Mouse (Mus musculus) intestine, postnatal 0 days (tissue): ENCODE results near the gene Edn1. TPM values are rescaled to one million over a fixed set of nuclear protein-coding genes. Genes with fewer than 3 reads are reported as not detected.

Source experiments
- ATAC-seq: fragments of 200-750 bp; cut with Nextera tagmentation; 2 replicates; pipeline ENCODE4 v1.8.0; 2017; ENCODE audit warnings: mild to moderate bottlenecking, moderate TSS enrichment, moderate library complexity
- H3K27ac ChIP-seq: fragments of 300-500 bp; sonication (generic); 2 replicates; pipeline ENCODE4 v1.5.1; 2014; ENCODE audit warnings: mild to moderate bottlenecking, low read depth, low read length, moderate library complexity
- H3K27me3 ChIP-seq: fragments of 300-500 bp; sonication (generic); replicated peaks from 2 replicates; pipeline ENCODE4 v1.6.1; 2014; ENCODE audit warnings: low read length, mixed read lengths; ENCODE audit not compliant: control insufficient read depth, insufficient read depth
- H3K36me3 ChIP-seq: fragments of 300-500 bp; sonication (generic); 2 replicates; pipeline ENCODE4 v1.6.1; 2014; ENCODE audit warnings: mild to moderate bottlenecking, moderate library complexity; ENCODE audit not compliant: control insufficient read depth, insufficient read depth
- H3K4me1 ChIP-seq: fragments of 300-500 bp; sonication (generic); replicated peaks from 2 replicates; pipeline ENCODE4 v1.6.1; 2014; ENCODE audit warnings: antibody characterized with exemption, low read length, mixed read lengths; ENCODE audit not compliant: control insufficient read depth, insufficient read depth
- H3K4me2 ChIP-seq: fragments of 300-500 bp; sonication (generic); replicated peaks from 2 replicates; pipeline ENCODE4 v1.6.1; 2014; ENCODE audit warnings: low read depth, mild to moderate bottlenecking, moderate library complexity
- H3K4me3 ChIP-seq: fragments of 300-500 bp; sonication (generic); 2 replicates; pipeline ENCODE4 v1.5.1; 2014; ENCODE audit warnings: low read depth, low read length
- H3K9ac ChIP-seq: fragments of 300-500 bp; sonication (generic); 2 replicates; pipeline ENCODE4 v1.6.1; 2014; ENCODE audit warnings: mild to moderate bottlenecking, low read depth, low read length
- H3K9me3 ChIP-seq: fragments of 300-500 bp; sonication (generic); 2 replicates; pipeline ENCODE4 v1.6.1; 2016; ENCODE audit warnings: mixed run types; ENCODE audit not compliant: control insufficient read depth
- CTCF ChIP-seq: sonication (generic); IDR thresholded peaks from 2 replicates; pipeline ENCODE4 v1.5.1; 2016; ENCODE audit warnings: low read depth, mild to moderate bottlenecking, control low read depth, antibody characterized with exemption, moderate library complexity
- WGBS: fragments of 180-500 bp; shearing (Covaris S2); extraction: QIAGEN DNeasy Blood & Tissue Kit; methylation state at CpG from one replicate; pipeline ENCODE4 v1.1.7; 2014; 5-methylcytosine and 5-hydroxymethylcytosine counted together
- polyA plus RNA-seq: library from polyadenylated mRNA; unstranded; fragments of >200 nt; fragmentation: Nextera tagmentation; extraction: Ambion mirVana; gene quantifications from 2 replicates; pipeline ENCODE4 v1.2.1, GENCODE M21; 2015

Gene Edn1
- polyA plus RNA-seq, 1 experiment from 2014 or later, result 4.4 TPM

GRCm38 (mm10) chr13:42298766-42299165 lies 2.5 kb upstream of the Edn1 start:
- Histone ChIP-seq H3K9me3 (no peaks in the 10 kb centered on the region), H3K27me3 (no peaks in the 10 kb centered on the region), H3K4me3 (no peak overlapping the region), H3K27ac (no peak overlapping the region), H3K4me1 (0 out of 2 replicates have a peak, but pooled peaks cover 3% of the 10 kb centered on the region), H3K36me3 (no peaks in the 10 kb centered on the region), H3K4me2 (no peak overlapping the region), H3K9ac (no peak overlapping the region)
- TF ChIP-seq CTCF, result no peak
- no peak for ATAC-seq

GRCm38 (mm10) chr13:42300567-42300966 lies 709 bp upstream of the Edn1 start:
- Histone ChIP-seq H3K36me3 (0 out of 2 replicates have a peak, but pooled peaks cover 3% of the 10 kb centered on the region), H3K27ac (no peak overlapping the region), H3K27me3 (no peaks in the 10 kb centered on the region), H3K4me3 (peak overlapping the region; percentile 52), H3K4me1 (0 out of 2 replicates have a peak, but pooled peaks cover 3% of the 10 kb centered on the region), H3K9me3 (no peaks in the 10 kb centered on the region), H3K4me2 (peak overlapping the region; percentile 85), H3K9ac (no peak overlapping the region)
- WGBS, result 5% methylated on average over 11 of the region's 11 CpGs
- ATAC-seq, result no peak
- TF ChIP-seq CTCF, result peak; percentile 94

GRCm38 (mm10) chr13:42301961-42302861 lies 935 bp downstream of the Edn1 start:
- Histone ChIP-seq H3K4me1 (0 out of 2 replicates have a peak, but pooled peaks cover 9% of the 10 kb centered on the region), H3K4me3 (peak overlapping the region; percentile 52), H3K4me2 (peak overlapping the region; percentile 85), H3K27me3 (no peaks in the 10 kb centered on the region), H3K36me3 (0 out of 2 replicates have a peak, but pooled peaks cover 3% of the 10 kb centered on the region), H3K9me3 (no peaks in the 10 kb centered on the region), H3K27ac (no peak overlapping the region), H3K9ac (peak overlapping the region; percentile 28; the same call in 1 of the 2 replicates)
- 13% methylated on average over 27 of the region's 27 CpGs for WGBS
- no peak for ATAC-seq
- peak; percentile 71 for TF ChIP-seq CTCF

DNA sequence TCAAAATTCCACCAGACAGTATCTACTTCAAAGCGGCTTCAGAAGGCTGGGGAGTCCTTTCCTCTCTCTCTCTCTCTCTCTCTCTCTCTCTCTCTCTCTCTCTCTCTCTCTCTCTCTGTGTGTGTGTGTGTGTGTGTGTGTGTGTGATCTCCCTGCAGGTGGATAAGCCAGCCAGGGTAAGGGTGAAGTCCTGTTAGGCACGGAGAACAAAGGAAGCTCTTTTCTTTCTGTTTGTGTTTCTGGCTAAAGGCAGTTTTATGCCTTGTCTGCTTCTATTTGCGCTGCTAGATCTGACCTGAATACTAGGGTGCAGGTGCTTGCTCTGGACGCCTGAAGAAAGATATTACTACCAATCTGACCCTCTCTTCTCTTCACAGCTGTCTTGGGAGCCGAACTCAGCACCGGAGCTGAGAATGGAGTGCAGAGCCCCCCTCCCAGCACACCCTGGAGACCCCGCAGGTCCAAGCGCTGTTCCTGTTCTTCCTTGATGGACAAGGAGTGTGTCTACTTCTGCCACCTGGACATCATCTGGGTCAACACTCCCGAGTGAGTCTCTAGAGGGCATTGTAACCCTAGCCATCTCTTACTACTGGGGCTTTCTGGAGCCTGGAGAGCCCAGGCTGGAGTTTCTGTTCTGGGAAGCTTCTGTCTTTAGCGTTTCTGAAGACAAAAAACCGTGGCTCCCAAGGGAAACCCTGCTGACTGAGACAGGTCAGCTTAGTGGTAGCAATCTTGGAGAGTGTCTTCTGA lies 2.1 kb downstream of the Edn1 start:
- Histone ChIP-seq H3K9ac (peak overlapping the region; percentile 26; the same call in 1 of the 2 replicates), H3K36me3 (0 out of 2 replicates have a peak, but pooled peaks cover 3% of the 10 kb centered on the region), H3K9me3 (no peaks in the 10 kb centered on the region), H3K4me2 (peak overlapping the region; percentile 85), H3K27ac (no peak overlapping the region), H3K4me1 (0 out of 2 replicates have a peak, but pooled peaks cover 9% of the 10 kb centered on the region), H3K4me3 (peak overlapping the region; percentile 52), H3K27me3 (no peaks in the 10 kb centered on the region)
- peak; percentile 79 for TF ChIP-seq CTCF
- 26% methylated on average over 11 of the region's 11 CpGs for WGBS
- peak; percentile 53; the same call in 1 of the 2 replicates for ATAC-seq

GRCm38 (mm10) chr13:42304139-42304538 lies 2.9 kb downstream of the Edn1 start:
- 57% methylated on average over 8 of the region's 8 CpGs for WGBS
- Histone ChIP-seq H3K9me3 (no peaks in the 10 kb centered on the region), H3K4me1 (0 out of 2 replicates have a peak, but pooled peaks cover 9% of the 10 kb centered on the region), H3K9ac (no peak overlapping the region), H3K27ac (no peak overlapping the region), H3K4me2 (peak overlapping the region; percentile 85), H3K4me3 (0 out of 2 replicates have a peak overlapping the region, but pooled peaks have one; percentile 52), H3K27me3 (no peaks in the 10 kb centered on the region), H3K36me3 (0 out of 2 replicates have a peak, but pooled peaks cover 3% of the 10 kb centered on the region)
- no peak for TF ChIP-seq CTCF
- no peak for ATAC-seq
